Mouse (Mus musculus) CH12F3 (cell line): Measurements from ENCODE around the gene Dgki.

ENCODE experiments used
- in situ Hi-C: fragments of 300-500 bp; cut with MboI; formaldehyde crosslinking; loops from 2 replicates; pipeline ENCODE4 v1.14.3; 2020; ENCODE audit warnings: low sequenced_read_pairs

Gene Dgki

DNA sequence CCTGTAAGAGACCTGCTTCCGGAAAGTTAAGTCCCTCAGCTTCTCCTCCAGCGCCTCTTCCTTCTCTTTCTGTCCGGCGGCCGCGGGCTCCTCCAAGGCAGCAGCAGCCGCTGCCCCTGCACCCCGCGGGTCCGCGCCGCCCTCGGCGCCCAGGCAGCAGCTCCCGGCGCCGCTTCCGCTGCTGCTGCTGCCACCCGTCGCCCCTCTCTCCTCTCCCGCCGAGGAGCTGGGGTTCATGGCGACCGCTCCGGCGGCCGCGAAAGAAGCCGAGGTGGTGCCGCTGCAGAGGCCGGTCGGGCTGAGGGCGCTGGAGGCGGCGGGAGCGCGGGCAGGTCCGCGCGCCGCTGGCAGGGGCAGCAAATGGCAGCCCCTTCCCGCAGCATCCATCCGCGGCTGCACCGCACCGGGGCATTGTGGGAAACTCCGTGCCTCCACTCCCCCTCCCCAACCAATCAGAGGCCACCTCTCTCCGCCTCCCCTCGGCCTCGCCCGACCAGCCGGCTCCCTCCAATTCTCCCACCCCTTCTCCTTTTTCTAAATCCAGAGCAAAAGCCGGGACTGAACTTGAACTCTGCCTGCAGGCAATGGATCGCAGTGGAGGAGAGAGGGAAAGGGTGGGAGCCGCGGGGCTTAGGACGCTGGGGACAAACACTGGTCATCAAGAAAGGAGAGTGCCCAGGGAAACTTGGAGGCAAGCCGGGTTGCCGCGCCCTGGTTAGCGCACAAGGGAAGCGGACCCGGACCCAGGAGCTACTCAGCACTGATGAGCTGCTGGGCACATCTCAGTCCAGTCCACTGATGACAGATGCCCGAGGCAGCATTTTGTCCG, at the start of gene Dgki:
Gene Dgki, minus strand, starts transcription at position 623 of the 829 bp plus-strand sequence.
- in situ Hi-C loops = no loop called here

- in situ Hi-C loops = no loop called here
Observed at GRCm38 (mm10) chr6:37347606-37348005, 47.6 kb upstream of the Dgki start.

- in situ Hi-C loops = no loop called here
Observed at GRCm38 (mm10) chr6:37338055-37338454, 38.1 kb upstream of the Dgki start.

DNA sequence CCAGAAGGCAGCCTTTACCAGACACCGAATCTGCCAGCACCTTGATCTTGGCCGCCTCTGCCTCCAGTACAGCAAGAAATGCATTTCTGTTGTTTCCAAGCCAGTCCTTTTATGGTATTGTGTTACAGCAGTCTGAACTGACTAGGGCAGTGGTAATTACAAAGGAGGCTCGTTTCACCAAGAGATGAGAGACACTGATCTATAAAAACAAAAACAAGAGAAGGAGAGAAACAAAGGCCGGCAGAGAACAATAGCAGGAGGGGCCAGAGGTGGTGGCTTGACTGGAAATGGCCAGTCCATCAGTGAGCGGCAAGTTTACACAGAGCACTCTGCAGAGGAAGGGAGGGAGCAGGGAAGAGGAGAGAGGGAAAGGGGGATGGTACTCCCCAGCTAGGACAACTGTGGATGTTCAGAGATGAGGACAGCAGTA, 36.9 kb upstream of the Dgki start:
- in situ Hi-C loops = no loop called here

- in situ Hi-C loops = no loop called here
Observed at GRCm38 (mm10) chr6:37336381-37336780, 36.4 kb upstream of the Dgki start.

- in situ Hi-C loops = no loop called here
Observed at GRCm38 (mm10) chr6:37332846-37333245, 32.9 kb upstream of the Dgki start.

GRCm38 (mm10) chr6:37329901-37330864, 30.2 kb upstream of the Dgki start:
- in situ Hi-C loops = no loop called here

GRCm38 (mm10) chr6:37329376-37329775, 29.4 kb upstream of the Dgki start:
- in situ Hi-C loops = no loop called here

- in situ Hi-C loops = no loop called here
Observed at GRCm38 (mm10) chr6:37328671-37329070, 28.7 kb upstream of the Dgki start.

GRCm38 (mm10) chr6:37327519-37327918, 27.5 kb upstream of the Dgki start:
- in situ Hi-C loops = no loop called here

DNA sequence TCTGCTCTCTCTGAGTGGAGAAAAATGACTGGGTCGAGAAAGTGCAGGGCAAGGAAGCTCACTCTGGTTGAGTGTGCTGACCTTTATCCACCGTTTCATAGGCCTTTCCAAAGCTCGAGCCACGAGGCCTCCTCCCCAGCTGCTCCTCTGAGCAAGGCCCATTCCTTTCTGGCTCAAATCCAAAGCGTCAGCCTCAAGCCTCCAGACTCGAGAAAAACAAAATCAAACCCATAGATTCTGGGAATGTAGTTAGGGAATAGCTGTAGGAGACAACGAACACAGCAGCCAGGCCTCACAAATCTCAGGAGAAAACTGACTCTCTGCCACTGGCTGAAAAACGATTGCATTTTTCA, 26.6 kb upstream of the Dgki start:
- in situ Hi-C loops = no loop called here

- in situ Hi-C loops = no loop called here
Observed at GRCm38 (mm10) chr6:37325906-37326602, 26.1 kb upstream of the Dgki start.

GRCm38 (mm10) chr6:37325076-37325475, 25.1 kb upstream of the Dgki start:
- in situ Hi-C loops = no loop called here

GRCm38 (mm10) chr6:37322641-37323040, 22.7 kb upstream of the Dgki start:
- in situ Hi-C loops = no loop called here

DNA sequence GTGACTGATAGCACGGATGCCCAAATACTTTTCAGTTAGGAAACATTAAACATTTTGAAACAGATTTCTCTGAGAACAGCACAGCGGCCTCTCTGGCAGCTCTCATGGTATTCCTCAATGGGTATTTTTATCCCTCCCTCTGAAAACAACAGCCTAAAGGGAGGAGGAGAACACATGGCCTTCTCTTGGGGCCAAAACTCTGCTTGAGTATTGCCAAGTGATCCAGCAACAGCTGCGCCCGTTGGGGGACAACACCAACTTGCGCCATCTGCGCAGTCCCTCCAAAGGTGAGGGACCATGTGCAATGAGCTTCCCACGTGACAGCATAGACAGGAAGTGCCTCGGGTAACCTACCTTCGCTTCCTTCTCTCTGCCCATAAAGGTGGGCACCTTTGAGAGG, 22.1 kb upstream of the Dgki start:
- in situ Hi-C loops = no loop called here

DNA sequence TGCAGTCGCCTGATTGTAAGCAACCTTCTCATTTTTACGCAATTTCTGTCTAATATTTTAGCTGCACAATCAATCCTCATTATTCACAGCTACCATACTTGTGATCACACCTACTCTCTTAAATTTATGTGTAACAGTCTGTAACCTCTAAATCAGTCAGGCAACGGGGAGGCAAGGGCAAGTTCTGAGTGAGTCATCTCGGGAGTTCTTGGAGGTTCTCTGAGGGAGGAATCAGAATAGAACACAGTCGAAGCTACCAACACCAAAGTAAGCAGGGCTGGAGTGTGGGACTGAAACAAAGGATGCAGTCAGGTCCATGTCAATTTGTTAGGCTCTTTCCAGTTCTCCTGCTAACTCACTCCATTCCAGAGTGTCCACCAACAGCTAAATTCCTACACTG, 17.9 kb upstream of the Dgki start:
- in situ Hi-C loops = no loop called here

GRCm38 (mm10) chr6:37315440-37315839, 15.5 kb upstream of the Dgki start:
- in situ Hi-C loops = no loop called here

- in situ Hi-C loops = no loop called here
Observed at GRCm38 (mm10) chr6:37310601-37311000, 10.6 kb upstream of the Dgki start.

DNA sequence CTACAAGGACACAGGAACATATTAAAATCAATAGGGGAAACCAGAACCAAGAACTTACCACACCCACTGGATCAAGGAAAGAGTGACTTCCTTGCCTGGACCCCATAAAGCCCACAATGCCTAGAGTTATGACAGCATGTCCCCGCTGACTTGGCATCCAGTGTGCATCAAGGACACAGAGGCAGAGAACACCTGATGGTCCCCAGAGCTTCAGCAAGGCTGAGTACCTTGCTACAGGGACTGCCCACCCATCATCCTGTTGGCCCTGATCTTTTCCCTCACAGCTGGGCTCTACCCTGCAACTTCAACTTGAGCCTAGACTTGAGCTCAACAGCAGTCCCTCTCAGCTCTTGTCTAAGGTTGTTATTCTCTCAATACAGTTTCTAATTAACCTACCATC, 6.6 kb upstream of the Dgki start:
- in situ Hi-C loops = no loop called here

DNA sequence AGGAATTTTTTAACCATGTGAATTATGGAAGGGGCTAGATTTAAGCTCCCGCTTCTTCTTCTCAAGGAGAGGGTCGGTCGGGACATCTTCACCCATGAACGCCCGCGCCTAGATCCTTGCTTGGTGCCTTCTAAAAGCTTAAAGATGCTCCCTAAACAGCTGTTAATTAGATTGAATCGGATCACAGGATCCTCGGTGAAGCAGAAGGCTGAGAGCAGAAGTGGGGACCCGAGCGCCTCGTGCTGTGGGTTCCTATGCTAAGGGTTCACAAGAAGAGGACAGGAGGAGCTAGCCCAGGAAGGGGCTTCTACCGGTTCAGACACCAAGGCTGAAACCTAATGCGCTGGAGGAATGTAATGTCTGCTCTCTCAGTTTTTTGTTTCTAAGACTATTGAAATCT, 508 bp upstream of the Dgki start:
- in situ Hi-C loops = no loop called here

DNA sequence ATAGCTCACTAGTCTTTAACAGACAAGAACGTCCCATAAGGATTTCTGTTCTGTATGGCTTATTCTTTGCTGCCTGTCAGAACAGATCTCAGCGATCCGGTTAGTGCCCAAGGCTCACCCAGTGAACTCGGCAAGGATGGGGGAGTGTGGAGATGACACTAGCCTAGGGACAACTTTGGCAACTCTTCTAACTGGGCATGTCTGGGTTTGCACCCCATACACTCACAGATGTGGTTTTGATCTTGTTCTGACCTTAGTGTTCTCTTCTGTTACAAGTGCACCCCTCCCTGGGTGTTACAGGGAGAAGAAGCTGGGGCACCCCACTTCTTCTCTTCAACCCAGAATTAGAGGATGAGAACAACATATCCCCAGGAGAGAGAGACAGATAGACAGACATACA, 1.0 kb downstream of the Dgki start:
- in situ Hi-C loops = no loop called here
